Comparison of ENCODE assay signal across 16 mouse cellular contexts in genomic region chr4:128995238-128995637, GRCm38 (mm10). TPM values are rescaled to one million over a fixed set of nuclear protein-coding genes. Genes with fewer than 3 reads are reported as not detected.
DNase-seq lines count a peak whose midpoint lies in the region; ATAC-seq and TF ChIP-seq lines count a peak whose summit lies in the region.
"Had no signal": no experiment of that assay in that cellular context is flagged by ENCODE, and none has a peak within 500 bp of the region (broad histone marks: within the 10 kb centered on the region; RNA-seq: fewer than 3 reads in every experiment).

No protein-coding gene starts in this region.

- 83% methylated on average over 7 of the region's 7 CpGs for WGBS in limb, embryonic 13.5 days
- 87% methylated on average over 7 of the region's 7 CpGs for WGBS in limb, embryonic 10.5 days
- 35% methylated on average over 7 of the region's 7 CpGs for WGBS in intestine, postnatal 0 days
- WGBS in small intestine, adult 2 months, result 15% methylated on average over 7 of the region's 7 CpGs

- no peak for ATAC-seq in limb, embryonic 13.5 days (ENCODE audit: low FRiP score, low read depth)
- ATAC-seq in intestine, postnatal 0 days, result no peak
- ATAC-seq: activated CD4-positive, CD25-positive, alpha-beta regulatory T cell, adult 4 months had no signal

- no peaks in the 10 kb centered on the region for H3K27me3 ChIP-seq in limb, embryonic 13.5 days
- no peaks in the 10 kb centered on the region for H3K27me3 ChIP-seq in limb, embryonic 10.5 days (ENCODE audit: low read depth, poor library complexity, severe bottlenecking)
- no peaks in the 10 kb centered on the region for H3K27me3 ChIP-seq in MEL (ENCODE audit: control insufficient read depth in 1 of 2, insufficient read depth in 2 of 2, low read length in 2 of 2)
- no peaks in the 10 kb centered on the region for H3K27me3 ChIP-seq in intestine, postnatal 0 days (replicated peaks; ENCODE audit: control insufficient read depth, insufficient read depth, low read length)
- no peaks in the 10 kb centered on the region for H3K27me3 ChIP-seq in small intestine, adult 2 months (ENCODE audit: control insufficient read depth, insufficient read depth, low read length)
- H3K27me3 ChIP-seq: hindbrain, embryonic 12.5 days; limb, embryonic 12.5 days had no signal

- no peak for DNase-seq in limb, embryonic 10.5 days (ENCODE audit: low spot score)
- peak; percentile 68 for DNase-seq in MEL (ENCODE audit: low read depth, low spot score)
- DNase-seq in urinary bladder, adult 18-20 months (ENCODE audit: low spot score in 2 of 2), result no peak
- DNase-seq in embryo, embryonic 11 days, result no peak
- DNase-seq: cerebellum, postnatal 25 days; gastrocnemius, postnatal 10 days; kidney, adult 2 months; kidney, postnatal 4 days; layer of hippocampus, postnatal 36 days; midbrain, embryonic 14.5 days had no signal

- no peak overlapping the region for H3K9ac ChIP-seq in limb, embryonic 13.5 days
- H3K9ac ChIP-seq in MEL (ENCODE audit: control insufficient read depth, low read depth, low read length, poor library complexity, severe bottlenecking), result peak overlapping the region; percentile 18; the same call in 1 of the 2 replicates
- peak overlapping the region; percentile 35; the same call in 1 of the 2 replicates for H3K9ac ChIP-seq in intestine, postnatal 0 days (ENCODE audit: low read depth, low read length)
- H3K9ac ChIP-seq: hindbrain, embryonic 12.5 days had no signal

- no peak for TF ChIP-seq RAD21 in MEL (IDR thresholded peaks at IDR 0.05; ENCODE audit: low read depth, low read length)

- no peaks in the 10 kb centered on the region for H3K9me3 ChIP-seq in limb, embryonic 13.5 days
- no peaks in the 10 kb centered on the region for H3K9me3 ChIP-seq in limb, embryonic 10.5 days (replicated peaks)
- no peaks in the 10 kb centered on the region for H3K9me3 ChIP-seq in MEL (replicated peaks; ENCODE audit: insufficient read depth, low read length)
- H3K9me3 ChIP-seq in intestine, postnatal 0 days (ENCODE audit: control insufficient read depth), result no peaks in the 10 kb centered on the region
- H3K9me3 ChIP-seq: hindbrain, embryonic 12.5 days; limb, embryonic 12.5 days had no signal

- no peak for TF ChIP-seq CTCF in MEL (IDR thresholded peaks at IDR 0.05 in 2 of 3, conservative IDR thresholded peaks at IDR 0.05 in 1 of 3; ENCODE audit: control insufficient read depth in 1 of 3, insufficient read depth in 1 of 3, low read depth in 2 of 3, low read length in 3 of 3, poor library complexity in 1 of 3, severe bottlenecking in 1 of 3)
- no peak for TF ChIP-seq CTCF in intestine, postnatal 0 days (IDR thresholded peaks at IDR 0.05; ENCODE audit: low read depth)
- no peak for TF ChIP-seq CTCF in small intestine, adult 2 months (IDR thresholded peaks at IDR 0.05; ENCODE audit: extremely low read depth, insufficient read length, insufficient replicate concordance, low read depth, low read length)

- peaks cover 33% of the 10 kb centered on the region for H3K36me3 ChIP-seq in limb, embryonic 13.5 days
- H3K36me3 ChIP-seq in limb, embryonic 10.5 days, result peaks cover 50% of the 10 kb centered on the region
- H3K36me3 ChIP-seq in MEL (ENCODE audit: control insufficient read depth in 1 of 2, insufficient read depth in 2 of 2, low read length in 2 of 2), result peaks cover 8 to 32% of the 10 kb centered on the region in 2 experiments; a peak in 3 of 4 replicates
- peaks cover 12% of the 10 kb centered on the region for H3K36me3 ChIP-seq in intestine, postnatal 0 days (ENCODE audit: control insufficient read depth, insufficient read depth)
- H3K36me3 ChIP-seq in small intestine, adult 2 months (ENCODE audit: control insufficient read depth, insufficient read depth, low read length), result peaks cover 18% of the 10 kb centered on the region

- peaks cover 60% of the 10 kb centered on the region for H3K4me1 ChIP-seq in limb, embryonic 13.5 days
- peaks cover 50% of the 10 kb centered on the region for H3K4me1 ChIP-seq in limb, embryonic 10.5 days
- peaks cover 3 to 35% of the 10 kb centered on the region in 2 experiments for H3K4me1 ChIP-seq in MEL (ENCODE audit: control insufficient read depth in 1 of 2, insufficient read depth in 2 of 2, low read length in 2 of 2)
- 0 out of 2 replicates have a peak, but pooled peaks cover 8% of the 10 kb centered on the region for H3K4me1 ChIP-seq in intestine, postnatal 0 days (replicated peaks; ENCODE audit: control insufficient read depth, insufficient read depth, low read length)
- H3K4me1 ChIP-seq in small intestine, adult 2 months (ENCODE audit: control insufficient read depth, insufficient read depth, insufficient read length, low read length), result peaks cover 41% of the 10 kb centered on the region

- peaks cover 50% of the 10 kb centered on the region for H3K79me2 ChIP-seq in MEL (ENCODE audit: control insufficient read depth, insufficient read depth, low read length, poor library complexity)

- H3K4me2 ChIP-seq in limb, embryonic 13.5 days (replicated peaks), result peak overlapping the region; percentile 93; the same call in 1 of the 2 replicates
- H3K4me2 ChIP-seq in intestine, postnatal 0 days (replicated peaks; ENCODE audit: low read depth), result peak overlapping the region; percentile 91

- no peak overlapping the region for H3K27ac ChIP-seq in limb, embryonic 13.5 days
- H3K27ac ChIP-seq in limb, embryonic 10.5 days, result no peak overlapping the region
- H3K27ac ChIP-seq in MEL (ENCODE audit: control insufficient read depth, low read depth, low read length), result peak overlapping the region; percentile 24
- H3K27ac ChIP-seq in intestine, postnatal 0 days (ENCODE audit: low read depth, low read length), result peak overlapping the region; percentile 98
- peak overlapping the region; percentile 96 for H3K27ac ChIP-seq in small intestine, adult 2 months (ENCODE audit: insufficient read depth, low read depth, low read length)
- H3K27ac ChIP-seq: hindbrain, embryonic 12.5 days; limb, embryonic 12.5 days had no signal

- TF ChIP-seq POLR2A in MEL (IDR thresholded peaks at IDR 0.05; ENCODE audit: control insufficient read depth in 1 of 2, insufficient read depth in 1 of 2, low read depth in 1 of 2, low read length in 2 of 2, poor library complexity in 1 of 2), result no peak
- no peak for TF ChIP-seq POLR2A in small intestine, adult 2 months (IDR thresholded peaks at IDR 0.05; ENCODE audit: low read depth, low read length)

- TF ChIP-seq EP300 in MEL (IDR thresholded peaks at IDR 0.05; ENCODE audit: low read depth in 1 of 2, low read length in 2 of 2), result 0 out of 4 replicates have a peak, but pooled peaks of 1 of the 2 experiments have one; percentile 29

- no peak overlapping the region for H3K4me3 ChIP-seq in limb, embryonic 13.5 days
- H3K4me3 ChIP-seq in limb, embryonic 10.5 days, result no peak overlapping the region
- peak overlapping the region; percentile 27 to 88; a peak in 2 of 4 replicates for H3K4me3 ChIP-seq in MEL (ENCODE audit: control insufficient read depth in 1 of 2, insufficient read depth in 1 of 2, low read depth in 2 of 2, low read length in 2 of 2)
- H3K4me3 ChIP-seq in intestine, postnatal 0 days (ENCODE audit: low read depth, low read length), result peak overlapping the region; percentile 81
- H3K4me3 ChIP-seq in small intestine, adult 2 months (ENCODE audit: low read depth, low read length), result peak overlapping the region; percentile 98; the same call in 1 of the 2 replicates
- H3K4me3 ChIP-seq: hindbrain, embryonic 12.5 days had no signal

TF ChIP-seq in MEL, 35 proteins besides CTCF, POLR2A, EP300 and RAD21 (continues in another document):
- TF ChIP-seq UBTF (IDR thresholded peaks at IDR 0.05; ENCODE audit: borderline replicate concordance, insufficient read depth, low read depth, low read length) (peak; percentile 92; the same call in 1 of the 2 replicates), MAX (IDR thresholded peaks at IDR 0.05; ENCODE audit: low read length) (no peak), SIN3A (IDR thresholded peaks at IDR 0.05; ENCODE audit: low read length) (peak; percentile 84), TCF12 (IDR thresholded peaks at IDR 0.05; ENCODE audit: low read depth, low read length) (no peak), JUND (IDR thresholded peaks at IDR 0.05; ENCODE audit: low read depth, low read length) (no peak), MXI1 (IDR thresholded peaks at IDR 0.05; ENCODE audit: low read depth, low read length) (no peak), MAFK (IDR thresholded peaks at IDR 0.05; ENCODE audit: borderline replicate concordance, low read depth, low read length) (no peak), ELF1 (IDR thresholded peaks at IDR 0.05; ENCODE audit: low read depth, low read length) (peak; percentile 22; the same call in 1 of the 2 replicates), MEF2A (IDR thresholded peaks at IDR 0.05; ENCODE audit: extremely low read depth, insufficient replicate concordance, low read depth, low read length, poor library complexity, severe bottlenecking) (no peak), SMC3 (IDR thresholded peaks at IDR 0.05; ENCODE audit: low read depth, low read length) (no peak), CHD1 (IDR thresholded peaks at IDR 0.05; ENCODE audit: low read depth, low read length) (no peak), ETS1 (IDR thresholded peaks at IDR 0.05; ENCODE audit: low read depth, low read length) (0 out of 2 replicates have a peak, but pooled peaks have one; percentile 27), HCFC1 (IDR thresholded peaks at IDR 0.05; ENCODE audit: low read depth, low read length) (0 out of 2 replicates have a peak, but pooled peaks have one; percentile 13), GATA1 (IDR thresholded peaks at IDR 0.05; ENCODE audit: low read depth, low read length) (peak; percentile 76), ZC3H11A (IDR thresholded peaks at IDR 0.05; ENCODE audit: low read depth, low read length) (no peak)

RNA-seq across cellular contexts. Expression of gene Ak2, which starts 3.5 kb away (rescaled TPM):
- 215 and 216 TPM in 2 replicates for polyA plus RNA-seq in limb, embryonic 13.5 days (2015; fragmentation: Nextera tagmentation; extraction: Ambion mirVana)
- polyA plus RNA-seq in limb, embryonic 10.5 days (2016; fragmentation: Nextera tagmentation; extraction: Ambion mirVana), result 236 and 271 TPM in 2 replicates
- total RNA-seq in MEL (2012; rRNA removed), result 263 and 330 TPM in 2 replicates
- 100 to 1,000 TPM in 1 of 2 experiments, not detected in 1; 366 TPM for polyA plus RNA-seq in MEL (2012; ENCODE audit: insufficient read depth in 1 of 2, insufficient read length in 2 of 2, low read depth in 1 of 2, low replicate concordance in 2 of 2, missing spikeins in 1 of 2)
- 538 and 552 TPM in 2 replicates for polyA plus RNA-seq in intestine, postnatal 0 days (2015; fragmentation: Nextera tagmentation; extraction: Ambion mirVana)
- 42.5 and 79.2 TPM in 2 replicates for polyA plus RNA-seq in small intestine, adult 2 months (2012; rRNA removed)

RNA-seq across cellular contexts. Expression of gene Azin2, which starts 33.0 kb away (rescaled TPM):
- 31.9 and 32.3 TPM in 2 replicates for polyA plus RNA-seq in limb, embryonic 13.5 days (2015; fragmentation: Nextera tagmentation; extraction: Ambion mirVana)
- polyA plus RNA-seq in limb, embryonic 10.5 days (2016; fragmentation: Nextera tagmentation; extraction: Ambion mirVana), result 9.8 and 15.4 TPM in 2 replicates
- 0.39 and 0.42 TPM in 2 replicates for total RNA-seq in MEL (2012; rRNA removed)
- polyA plus RNA-seq in MEL (2012; ENCODE audit: insufficient read depth in 1 of 2, insufficient read length in 2 of 2, low read depth in 1 of 2, low replicate concordance in 2 of 2, missing spikeins in 1 of 2), result 1 to 10 TPM in 1 of 2 experiments, not detected in 1; 2.3 TPM
- polyA plus RNA-seq in intestine, postnatal 0 days (2015; fragmentation: Nextera tagmentation; extraction: Ambion mirVana), result 13.1 and 13.3 TPM in 2 replicates
- 2.3 and 3.2 TPM in 2 replicates for polyA plus RNA-seq in small intestine, adult 2 months (2012; rRNA removed)

Comparison
In these comparisons a context has a peak if more than half of its experiments do, and no peak if none do; other contexts are left out.
1. H3K27ac ChIP-seq: peak in MEL (single experiment), intestine, postnatal 0 days (single experiment) and small intestine, adult 2 months (single experiment); none in limb, embryonic 13.5 days (single experiment) and limb, embryonic 10.5 days (single experiment).
2. H3K4me3 ChIP-seq: peak in MEL (2 of 2), intestine, postnatal 0 days (single experiment) and small intestine, adult 2 months (single experiment); none in limb, embryonic 13.5 days (single experiment) and limb, embryonic 10.5 days (single experiment).